Mouse (Mus musculus): ENCODE data around the gene Gm17334. TPM values are rescaled to one million over a fixed set of nuclear protein-coding genes. Genes with fewer than 3 reads are reported as not detected.

The Gm17334 gene
- polyA plus RNA-seq, 2 experiments: 0.11 to 0.28 TPM

DNA sequence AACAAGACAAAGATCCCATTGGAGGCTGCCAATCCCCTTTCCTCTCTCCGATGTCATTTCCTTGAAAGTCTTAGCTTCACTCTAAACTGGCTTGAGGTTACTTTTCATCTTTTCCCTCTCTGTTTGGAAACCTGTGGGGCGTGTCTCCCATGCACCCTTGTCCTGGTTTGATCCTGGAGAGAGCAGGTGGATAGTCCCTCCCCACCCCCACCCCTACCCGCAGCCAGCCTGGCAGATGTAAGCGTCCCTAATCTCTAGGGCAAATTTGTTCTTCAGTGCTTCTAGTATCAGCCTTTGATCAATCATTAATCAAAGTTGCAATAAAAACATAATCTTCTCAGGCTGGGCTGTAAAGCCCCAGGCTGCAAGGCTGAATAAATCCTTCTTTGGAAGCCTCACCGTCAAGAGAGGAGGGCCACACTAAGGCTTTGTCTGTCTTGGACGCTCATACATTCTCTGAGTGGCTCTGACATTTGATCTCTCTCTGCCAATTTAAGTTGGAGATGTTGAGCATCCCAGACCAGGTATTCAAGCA lies 24.5 kb upstream of the Gm17334 start:
- no peak for DNase-seq (ENCODE audit: low spot score)
- no peak for ATAC-seq (ENCODE audit: low FRiP score, low read depth)
- 56% methylated on average over 6 of the region's 6 CpGs for WGBS
- Histone ChIP-seq H3K27ac (replicated peaks; ENCODE audit: low read depth, low read length) (no peak overlapping the region), H3K4me1 (ENCODE audit: control insufficient read depth, insufficient read depth, low read length) (peaks cover 14% of the 10 kb centered on the region), H3K27me3 (ENCODE audit: control insufficient read depth, insufficient read depth, low read length) (no peaks in the 10 kb centered on the region), H3K4me2 (replicated peaks; ENCODE audit: low read depth, low read length, severe bottlenecking) (no peak overlapping the region), H3K36me3 (ENCODE audit: control insufficient read depth, insufficient read depth, low read length) (no peaks in the 10 kb centered on the region), H3K9me3 (ENCODE audit: control insufficient read depth, low read length) (no peaks in the 10 kb centered on the region), H3K9ac (ENCODE audit: low read depth, low read length, severe bottlenecking) (no peak overlapping the region), H3K4me3 (replicated peaks; ENCODE audit: low read length) (no peak overlapping the region)
- no peak for TF ChIP-seq POLR2A (IDR thresholded peaks at IDR 0.05; ENCODE audit: borderline replicate concordance, extremely low read depth, insufficient read depth, insufficient read length)

DNA sequence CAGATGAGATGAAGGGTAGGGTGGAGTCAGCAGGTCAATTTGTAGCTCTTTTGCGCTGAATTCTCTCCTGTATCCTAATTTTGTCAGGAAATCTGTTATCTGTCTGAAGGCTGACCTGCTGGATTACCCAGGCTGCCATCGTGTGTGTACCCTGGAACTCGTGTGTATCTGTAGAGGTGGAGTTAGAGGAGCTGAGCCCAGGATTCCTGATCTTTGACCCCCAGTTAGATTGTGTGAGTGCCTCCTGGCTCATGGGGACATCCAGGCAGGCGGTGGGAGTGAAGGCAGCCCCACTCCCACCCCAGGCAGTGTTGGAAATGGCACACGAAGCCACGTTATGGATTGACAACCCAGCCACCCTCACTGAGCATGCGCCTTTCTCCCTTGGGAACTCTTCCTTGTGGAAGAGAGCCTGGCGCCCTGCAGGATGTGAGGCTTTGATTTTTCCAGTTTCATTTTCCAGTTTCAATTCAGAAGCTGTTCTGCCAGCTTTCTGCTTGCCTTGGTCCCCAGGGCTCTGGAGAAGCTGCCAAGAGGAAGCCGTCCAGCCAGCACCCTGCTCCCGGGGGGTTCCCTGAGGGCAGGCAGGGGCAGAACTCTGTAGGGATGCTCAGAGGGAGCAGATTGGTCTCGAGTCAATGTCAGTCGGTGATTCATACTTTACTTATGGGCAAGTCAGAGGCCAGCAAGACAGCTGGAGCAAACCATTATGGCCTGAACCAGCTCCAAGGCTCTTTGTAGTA lies 23.6 kb upstream of the Gm17334 start:
- H3K4me2 ChIP-seq (replicated peaks; ENCODE audit: low read depth, low read length, severe bottlenecking): no peak overlapping the region
- peaks cover 14% of the 10 kb centered on the region for H3K4me1 ChIP-seq (ENCODE audit: control insufficient read depth, insufficient read depth, low read length)
- no peaks in the 10 kb centered on the region for H3K27me3 ChIP-seq (ENCODE audit: control insufficient read depth, insufficient read depth, low read length)
- no peak overlapping the region for H3K4me3 ChIP-seq (replicated peaks; ENCODE audit: low read length)
- DNase-seq (ENCODE audit: low spot score) (no peak), ATAC-seq (ENCODE audit: low FRiP score, low read depth) (no peak)
- H3K27ac ChIP-seq (replicated peaks; ENCODE audit: low read depth, low read length): no peak overlapping the region
- H3K9me3 ChIP-seq (ENCODE audit: control insufficient read depth, low read length): no peaks in the 10 kb centered on the region
- H3K9ac ChIP-seq (ENCODE audit: low read depth, low read length, severe bottlenecking): no peak overlapping the region
- no peak for TF ChIP-seq POLR2A (IDR thresholded peaks at IDR 0.05; ENCODE audit: borderline replicate concordance, extremely low read depth, insufficient read depth, insufficient read length)
- 69% methylated on average over 12 of the region's 12 CpGs for WGBS
- no peaks in the 10 kb centered on the region for H3K36me3 ChIP-seq (ENCODE audit: control insufficient read depth, insufficient read depth, low read length)

DNA sequence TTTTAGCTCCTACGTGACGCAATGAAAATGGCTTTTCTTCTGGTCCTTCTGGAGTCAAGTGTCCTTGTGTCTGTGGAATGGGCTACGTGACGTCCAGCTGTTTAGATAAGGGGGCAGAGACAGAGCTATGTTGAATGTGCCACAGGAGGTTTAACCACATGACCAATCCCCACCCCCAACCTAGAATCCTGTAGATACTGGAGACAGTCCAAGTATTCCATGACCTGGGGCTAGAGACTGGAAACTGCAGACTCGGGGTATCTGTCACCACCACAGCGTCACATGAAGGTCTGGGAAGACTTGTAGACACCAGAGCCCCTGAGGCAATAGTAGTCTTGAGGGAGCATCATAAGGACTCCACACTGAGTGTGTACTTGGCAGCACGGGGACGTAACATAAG lies 22.8 kb upstream of the Gm17334 start:
- H3K9ac ChIP-seq (ENCODE audit: low read depth, low read length, severe bottlenecking): no peak overlapping the region
- H3K27me3 ChIP-seq (ENCODE audit: control insufficient read depth, insufficient read depth, low read length): no peaks in the 10 kb centered on the region
- WGBS: 62% methylated on average over 8 of the region's 8 CpGs
- no peaks in the 10 kb centered on the region for H3K9me3 ChIP-seq (ENCODE audit: control insufficient read depth, low read length)
- no peak for ATAC-seq (ENCODE audit: low FRiP score, low read depth)
- H3K36me3 ChIP-seq (ENCODE audit: control insufficient read depth, insufficient read depth, low read length): no peaks in the 10 kb centered on the region
- no peak overlapping the region for H3K27ac ChIP-seq (replicated peaks; ENCODE audit: low read depth, low read length)
- no peak overlapping the region for H3K4me2 ChIP-seq (replicated peaks; ENCODE audit: low read depth, low read length, severe bottlenecking)
- no peak for TF ChIP-seq POLR2A (IDR thresholded peaks at IDR 0.05; ENCODE audit: borderline replicate concordance, extremely low read depth, insufficient read depth, insufficient read length)
- H3K4me3 ChIP-seq (replicated peaks; ENCODE audit: low read length): no peak overlapping the region
- peaks cover 14% of the 10 kb centered on the region for H3K4me1 ChIP-seq (ENCODE audit: control insufficient read depth, insufficient read depth, low read length)
- peak; percentile 8 for DNase-seq (ENCODE audit: low spot score)

DNA sequence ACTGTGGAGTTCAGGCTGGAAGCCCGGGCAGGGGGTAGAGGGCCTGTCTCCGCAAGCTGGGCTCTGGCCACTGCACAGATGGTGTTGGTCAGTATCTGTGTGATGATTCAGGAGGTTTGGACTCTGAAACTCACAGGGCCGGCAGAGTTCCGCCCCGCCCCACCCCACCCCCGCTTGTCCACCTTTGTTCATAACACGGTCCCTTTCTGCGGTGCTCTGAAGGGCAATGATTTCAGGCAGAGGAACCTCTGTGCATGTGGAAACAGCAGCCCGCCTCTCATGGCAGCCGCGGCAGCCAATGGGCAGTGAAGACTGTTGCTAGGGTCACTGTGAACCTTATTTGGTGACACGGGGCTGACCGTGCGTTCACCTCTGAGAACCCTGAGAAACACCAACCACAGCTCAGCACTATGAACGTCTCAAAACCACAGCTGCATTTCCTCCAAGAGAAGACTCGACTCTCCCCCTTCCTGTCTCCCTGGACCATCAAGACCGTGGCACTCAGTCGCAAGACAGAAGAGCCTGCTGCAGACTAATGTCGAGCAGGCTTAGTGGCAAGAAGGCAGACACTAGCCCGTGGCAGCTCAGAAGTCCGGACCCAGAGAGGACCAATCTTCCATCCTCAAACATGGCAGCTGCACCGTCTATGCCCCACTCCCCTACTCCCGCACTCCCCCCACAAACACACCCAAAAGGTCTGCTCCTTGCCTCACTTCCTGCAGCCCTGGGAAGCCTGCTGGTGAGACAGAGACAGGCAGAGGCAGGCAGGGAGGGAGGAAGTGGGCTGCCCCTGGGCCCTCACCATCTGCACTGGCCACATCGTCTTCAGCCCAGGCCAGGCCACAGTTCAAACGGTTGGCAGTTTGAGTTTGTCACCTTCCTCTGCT lies 21.9 kb upstream of the Gm17334 start:
- H3K36me3 ChIP-seq (ENCODE audit: control insufficient read depth, insufficient read depth, low read length): no peaks in the 10 kb centered on the region
- H3K4me1 ChIP-seq (ENCODE audit: control insufficient read depth, insufficient read depth, low read length): peaks cover 14% of the 10 kb centered on the region
- no peak overlapping the region for H3K4me2 ChIP-seq (replicated peaks; ENCODE audit: low read depth, low read length, severe bottlenecking)
- WGBS: 61% methylated on average over 25 of the region's 25 CpGs
- H3K27ac ChIP-seq (replicated peaks; ENCODE audit: low read depth, low read length): no peak overlapping the region
- ATAC-seq (ENCODE audit: low FRiP score, low read depth) (no peak), DNase-seq (ENCODE audit: low spot score) (no peak)
- TF ChIP-seq POLR2A (IDR thresholded peaks at IDR 0.05; ENCODE audit: borderline replicate concordance, extremely low read depth, insufficient read depth, insufficient read length): no peak
- no peak overlapping the region for H3K4me3 ChIP-seq (replicated peaks; ENCODE audit: low read length)
- H3K27me3 ChIP-seq (ENCODE audit: control insufficient read depth, insufficient read depth, low read length): no peaks in the 10 kb centered on the region
- no peaks in the 10 kb centered on the region for H3K9me3 ChIP-seq (ENCODE audit: control insufficient read depth, low read length)
- no peak overlapping the region for H3K9ac ChIP-seq (ENCODE audit: low read depth, low read length, severe bottlenecking)

DNA sequence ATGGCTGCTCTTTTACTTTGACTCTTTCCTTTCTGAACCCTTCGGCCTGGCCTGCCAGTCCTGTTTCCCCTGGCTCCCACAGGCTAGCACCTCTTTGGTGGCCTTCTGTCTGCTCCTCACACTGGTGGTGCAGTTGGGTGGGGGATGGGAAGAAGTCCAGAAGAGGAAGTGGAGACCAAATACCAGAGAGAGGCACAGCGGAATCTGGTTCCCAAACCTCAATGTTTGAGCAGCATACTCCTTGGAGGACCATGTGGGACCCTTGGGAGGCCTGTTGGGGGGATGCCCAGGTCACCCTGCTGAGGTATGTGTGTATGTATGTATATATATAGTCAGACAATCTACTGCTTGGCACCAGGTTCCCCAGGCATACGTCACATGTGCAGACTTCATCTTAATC lies 21.0 kb upstream of the Gm17334 start:
- TF ChIP-seq POLR2A (IDR thresholded peaks at IDR 0.05; ENCODE audit: borderline replicate concordance, extremely low read depth, insufficient read depth, insufficient read length): no peak
- Histone ChIP-seq H3K4me1 (ENCODE audit: control insufficient read depth, insufficient read depth, low read length) (peaks cover 14% of the 10 kb centered on the region), H3K4me3 (replicated peaks; ENCODE audit: low read length) (no peak overlapping the region), H3K9ac (ENCODE audit: low read depth, low read length, severe bottlenecking) (no peak overlapping the region), H3K9me3 (ENCODE audit: control insufficient read depth, low read length) (no peaks in the 10 kb centered on the region), H3K27me3 (ENCODE audit: control insufficient read depth, insufficient read depth, low read length) (no peaks in the 10 kb centered on the region), H3K27ac (replicated peaks; ENCODE audit: low read depth, low read length) (no peak overlapping the region), H3K36me3 (ENCODE audit: control insufficient read depth, insufficient read depth, low read length) (no peaks in the 10 kb centered on the region), H3K4me2 (replicated peaks; ENCODE audit: low read depth, low read length, severe bottlenecking) (no peak overlapping the region)
- ATAC-seq (ENCODE audit: low FRiP score, low read depth): no peak
- WGBS: 72% methylated on average over 3 of the region's 3 CpGs
- no peak for DNase-seq (ENCODE audit: low spot score)

Measured in limb, embryonic 14.5 days (tissue).